Mouse (Mus musculus): ENCODE measurements around the gene Mllt10. TPM values are rescaled to one million over a fixed set of nuclear protein-coding genes. Genes with fewer than 3 reads are reported as not detected.

Mllt10 gene
- polyA plus RNA-seq, 1 experiment from 2014 or later: 26.2 TPM

DNA sequence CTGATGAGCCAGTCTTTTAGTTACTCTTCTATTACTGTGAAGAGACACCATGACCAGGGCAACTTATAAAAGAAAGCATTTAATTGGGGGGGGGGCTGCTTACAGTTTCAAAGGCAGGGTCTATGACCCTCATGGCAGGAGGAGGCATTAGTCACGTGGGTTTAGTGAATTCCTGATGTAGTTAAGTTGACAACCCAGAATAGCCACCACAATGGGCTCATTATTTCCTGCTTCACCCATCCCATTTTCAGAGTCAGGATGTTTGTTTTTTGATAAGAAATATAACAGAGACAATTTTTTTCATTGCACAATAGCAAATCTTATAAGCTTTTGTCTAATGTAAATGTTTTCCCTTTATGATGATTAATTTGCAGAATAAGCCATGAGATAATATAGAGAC is 120.2 kb downstream of the Mllt10 start:
- no peaks in the 10 kb centered on the region for H3K4me1 ChIP-seq (replicated peaks)
- no peak for ATAC-seq (ENCODE audit: insufficient read depth)

DNA sequence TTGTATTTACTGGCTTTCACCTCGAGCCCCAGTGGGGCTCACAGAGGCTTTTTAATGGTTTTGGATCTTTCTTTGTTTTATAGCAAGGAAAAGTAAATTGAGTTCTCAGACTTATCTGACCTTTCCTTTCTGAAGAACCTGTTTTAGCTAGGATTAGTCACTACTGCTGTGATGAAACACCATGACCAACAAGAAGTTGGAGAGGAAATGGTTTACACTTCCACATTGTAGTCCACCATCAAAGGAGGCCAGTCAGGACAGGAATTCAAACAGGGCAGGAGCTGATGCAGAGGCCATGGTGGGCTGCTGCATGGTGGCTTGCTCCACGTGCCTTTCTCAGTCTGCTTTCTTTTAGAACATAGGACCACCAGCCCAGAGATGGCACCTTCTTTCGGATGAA is 121.2 kb downstream of the Mllt10 start:
- WGBS (ENCODE audit: insufficient replicate concordance): 75% methylated on average over 3 of the region's 3 CpGs
- Histone ChIP-seq H3K27me3 (no peaks in the 10 kb centered on the region), H3K9ac (no peak overlapping the region), H3K4me2 (no peak overlapping the region), H3K27ac (replicated peaks) (no peak overlapping the region), H3K9me3 (replicated peaks) (no peaks in the 10 kb centered on the region), H3K4me1 (replicated peaks) (no peaks in the 10 kb centered on the region), H3K4me3 (replicated peaks) (no peak overlapping the region), H3K36me3 (replicated peaks) (peaks cover 49% of the 10 kb centered on the region)
- no peak for ATAC-seq (ENCODE audit: insufficient read depth)

More for the DNA sequence above, 120.2 kb downstream of the Mllt10 start:
- Histone ChIP-seq H3K27ac (replicated peaks) (no peak overlapping the region), H3K36me3 (replicated peaks) (peaks cover 44% of the 10 kb centered on the region), H3K4me2 (no peak overlapping the region), H3K4me3 (replicated peaks) (no peak overlapping the region), H3K27me3 (no peaks in the 10 kb centered on the region), H3K9me3 (replicated peaks) (no peaks in the 10 kb centered on the region), H3K9ac (no peak overlapping the region)
- WGBS (ENCODE audit: insufficient replicate concordance): 49% methylated on average over 1 of the region's 1 CpGs

DNA sequence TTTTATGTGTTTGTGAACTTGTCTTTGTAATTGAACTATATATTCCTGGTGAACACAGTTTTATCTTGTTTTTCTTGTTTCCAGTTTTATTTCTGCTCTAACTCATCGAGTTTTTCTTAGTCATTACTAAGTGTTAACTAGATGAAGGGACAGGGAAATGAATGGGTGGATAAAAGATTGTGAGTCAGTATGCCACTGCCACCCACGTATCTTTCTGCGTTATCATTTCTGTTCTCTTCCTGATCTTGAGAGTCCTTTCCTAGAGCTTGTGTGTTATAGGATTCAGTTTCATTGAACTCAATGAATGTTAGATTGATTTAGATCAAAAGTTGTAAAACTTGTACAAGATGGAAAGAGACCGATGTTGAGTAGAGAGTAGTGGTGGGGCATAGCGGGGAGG is 125.3 kb downstream of the Mllt10 start:
- Histone ChIP-seq H3K27ac (replicated peaks) (no peak overlapping the region), H3K9me3 (replicated peaks) (no peaks in the 10 kb centered on the region), H3K4me2 (no peak overlapping the region), H3K4me1 (replicated peaks) (no peaks in the 10 kb centered on the region), H3K27me3 (no peaks in the 10 kb centered on the region), H3K4me3 (replicated peaks) (no peak overlapping the region), H3K36me3 (replicated peaks) (peaks cover 81% of the 10 kb centered on the region), H3K9ac (no peak overlapping the region)
- WGBS (ENCODE audit: insufficient replicate concordance): 80% methylated on average over 5 of the region's 5 CpGs
- ATAC-seq (ENCODE audit: insufficient read depth): no peak

DNA sequence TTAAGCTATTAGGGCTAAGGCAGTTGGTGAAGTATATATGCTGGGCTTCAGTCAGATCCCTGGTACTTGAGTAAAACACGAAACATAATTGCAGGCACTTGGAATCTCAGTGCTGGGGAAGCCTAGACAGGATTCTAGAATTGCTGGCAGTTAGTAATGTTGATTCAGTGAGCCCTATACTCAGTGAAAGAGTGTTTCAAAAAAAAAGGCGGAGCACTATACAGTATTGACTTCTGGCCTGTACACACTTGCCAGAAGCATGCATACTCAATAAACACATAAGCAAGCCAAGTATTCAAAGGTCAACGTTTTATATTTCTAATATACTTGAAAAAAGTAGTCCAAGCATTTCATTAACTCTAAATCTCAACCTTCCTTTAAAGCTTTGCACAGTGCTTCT is 126.6 kb downstream of the Mllt10 start:
- ATAC-seq (ENCODE audit: insufficient read depth): no peak
- WGBS (ENCODE audit: insufficient replicate concordance): 80% methylated on average over 3 of the region's 3 CpGs
- no peak overlapping the region for H3K4me2 ChIP-seq
- H3K9ac ChIP-seq: no peak overlapping the region
- H3K9me3 ChIP-seq (replicated peaks): no peaks in the 10 kb centered on the region
- H3K36me3 ChIP-seq (replicated peaks): peaks cover 84% of the 10 kb centered on the region
- H3K27me3 ChIP-seq: no peaks in the 10 kb centered on the region
- no peaks in the 10 kb centered on the region for H3K4me1 ChIP-seq (replicated peaks)
- no peak overlapping the region for H3K4me3 ChIP-seq (replicated peaks)
- no peak overlapping the region for H3K27ac ChIP-seq (replicated peaks)

DNA sequence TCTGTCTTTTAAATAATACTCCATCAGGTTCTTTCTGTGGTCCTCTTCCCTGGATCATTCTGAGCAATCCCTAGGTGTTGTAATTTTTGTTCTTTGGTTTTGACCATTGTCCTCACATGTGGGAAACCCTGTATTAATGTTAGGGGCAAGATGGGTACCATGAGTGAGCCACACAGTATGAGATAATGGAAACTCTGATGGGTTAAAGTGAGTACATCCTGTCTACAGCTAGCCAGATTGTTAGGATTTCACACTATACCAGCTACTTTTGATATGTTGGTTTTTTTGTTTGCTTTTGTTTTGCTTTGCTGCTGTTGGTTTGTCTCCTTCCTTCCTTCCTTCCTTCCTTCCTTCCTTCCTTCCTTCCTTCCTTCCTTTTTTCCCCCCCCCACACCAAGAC is 128.0 kb downstream of the Mllt10 start:
- peaks cover 85% of the 10 kb centered on the region for H3K36me3 ChIP-seq (replicated peaks)
- H3K27ac ChIP-seq (replicated peaks): no peak overlapping the region
- no peak overlapping the region for H3K9ac ChIP-seq
- no peak for ATAC-seq (ENCODE audit: insufficient read depth)
- H3K27me3 ChIP-seq: no peaks in the 10 kb centered on the region
- H3K4me2 ChIP-seq: no peak overlapping the region
- H3K9me3 ChIP-seq (replicated peaks): no peaks in the 10 kb centered on the region
- no peak overlapping the region for H3K4me3 ChIP-seq (replicated peaks)
- H3K4me1 ChIP-seq (replicated peaks): no peaks in the 10 kb centered on the region

DNA sequence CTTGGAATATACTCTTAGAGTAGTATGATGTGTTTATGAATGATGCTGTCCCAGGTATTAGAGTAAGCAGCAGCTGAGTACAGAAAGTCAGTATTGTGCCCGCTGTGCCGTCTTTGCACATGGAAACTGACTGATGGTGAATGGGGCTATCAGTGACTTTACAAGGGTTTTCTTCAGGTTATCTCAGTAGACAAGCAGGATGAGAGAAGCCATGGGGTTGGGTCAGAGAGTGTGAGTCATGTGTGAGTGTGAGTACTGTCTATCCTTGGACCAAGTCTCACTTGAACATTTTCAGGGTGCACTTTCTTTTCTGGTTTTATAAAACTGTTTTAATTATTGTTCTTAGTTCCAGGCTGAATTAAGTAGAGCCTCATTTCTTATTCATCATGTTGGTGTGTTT is 133.3 kb downstream of the Mllt10 start:
- Histone ChIP-seq H3K27me3 (no peaks in the 10 kb centered on the region), H3K36me3 (replicated peaks) (peaks cover 77% of the 10 kb centered on the region), H3K4me1 (replicated peaks) (no peaks in the 10 kb centered on the region), H3K4me3 (replicated peaks) (no peak overlapping the region), H3K9ac (no peak overlapping the region), H3K27ac (replicated peaks) (no peak overlapping the region), H3K4me2 (no peak overlapping the region), H3K9me3 (replicated peaks) (no peaks in the 10 kb centered on the region)
- WGBS (ENCODE audit: insufficient replicate concordance): 74% methylated on average over 2 of the region's 2 CpGs
- ATAC-seq (ENCODE audit: insufficient read depth): no peak

DNA sequence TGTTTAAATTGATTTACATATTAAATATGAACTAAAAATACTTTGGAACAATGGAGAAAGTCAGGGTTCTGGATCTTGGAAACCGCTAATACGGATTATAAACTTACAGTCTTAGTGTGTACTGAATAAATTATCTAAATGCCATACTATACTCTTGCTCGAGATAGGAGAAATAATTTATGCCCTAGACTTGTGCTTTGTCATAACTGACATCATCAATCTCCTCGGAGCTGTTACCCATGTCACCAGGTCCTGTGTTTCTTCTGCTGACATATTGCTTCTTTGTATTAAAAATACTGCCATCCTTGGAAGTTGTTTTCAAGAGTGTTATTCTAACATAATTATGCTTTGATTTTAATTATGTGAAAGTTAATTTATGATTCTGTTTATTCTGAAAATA is 140.2 kb downstream of the Mllt10 start:
- Histone ChIP-seq H3K4me3 (replicated peaks) (no peak overlapping the region), H3K4me2 (no peak overlapping the region), H3K9ac (no peak overlapping the region), H3K27me3 (no peaks in the 10 kb centered on the region), H3K4me1 (replicated peaks) (no peaks in the 10 kb centered on the region), H3K9me3 (replicated peaks) (no peaks in the 10 kb centered on the region), H3K36me3 (replicated peaks) (peaks cover 65% of the 10 kb centered on the region), H3K27ac (replicated peaks) (no peak overlapping the region)
- WGBS (ENCODE audit: insufficient replicate concordance): 72% methylated on average over 4 of the region's 4 CpGs
- ATAC-seq (ENCODE audit: insufficient read depth): no peak

DNA sequence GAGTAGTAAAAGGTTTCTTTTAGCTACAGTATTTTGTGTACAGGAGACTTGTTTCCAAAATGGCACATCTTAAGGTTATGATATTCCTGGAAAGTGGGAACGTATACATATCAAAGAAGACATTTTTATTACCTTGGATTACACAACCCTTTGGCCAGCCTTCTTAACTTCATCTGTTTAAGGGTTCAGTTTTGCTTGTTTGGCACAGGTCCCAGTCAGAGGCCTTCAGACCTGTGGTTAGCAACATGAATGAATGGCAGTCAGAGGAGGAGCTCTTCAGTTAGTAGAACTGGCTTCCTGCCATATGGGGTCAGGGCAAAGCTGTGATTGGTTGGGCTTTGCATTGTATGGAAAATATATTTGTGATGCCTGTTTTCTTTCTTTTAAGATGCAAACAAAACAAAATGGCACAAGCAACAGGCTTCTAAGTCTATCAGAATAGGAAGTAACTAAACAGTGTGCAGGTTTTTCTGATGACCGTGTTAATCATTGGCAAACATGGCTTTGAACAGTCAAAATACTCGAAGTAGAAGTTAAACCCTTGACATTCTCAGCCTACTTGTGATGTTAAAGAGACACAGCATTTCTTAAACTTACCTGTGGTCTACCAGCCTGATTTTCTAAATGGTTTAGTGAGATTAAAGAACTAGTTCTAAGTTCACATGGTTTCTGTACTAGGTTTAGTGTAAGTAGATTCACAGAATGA is 140.8 kb downstream of the Mllt10 start:
- no peak overlapping the region for H3K4me2 ChIP-seq
- no peaks in the 10 kb centered on the region for H3K4me1 ChIP-seq (replicated peaks)
- H3K4me3 ChIP-seq (replicated peaks): no peak overlapping the region
- 65% methylated on average over 3 of the region's 3 CpGs for WGBS (ENCODE audit: insufficient replicate concordance)
- no peak for ATAC-seq (ENCODE audit: insufficient read depth)
- H3K27ac ChIP-seq (replicated peaks): no peak overlapping the region
- no peaks in the 10 kb centered on the region for H3K9me3 ChIP-seq (replicated peaks)
- H3K9ac ChIP-seq: no peak overlapping the region
- H3K36me3 ChIP-seq (replicated peaks): peaks cover 66% of the 10 kb centered on the region
- no peaks in the 10 kb centered on the region for H3K27me3 ChIP-seq

DNA sequence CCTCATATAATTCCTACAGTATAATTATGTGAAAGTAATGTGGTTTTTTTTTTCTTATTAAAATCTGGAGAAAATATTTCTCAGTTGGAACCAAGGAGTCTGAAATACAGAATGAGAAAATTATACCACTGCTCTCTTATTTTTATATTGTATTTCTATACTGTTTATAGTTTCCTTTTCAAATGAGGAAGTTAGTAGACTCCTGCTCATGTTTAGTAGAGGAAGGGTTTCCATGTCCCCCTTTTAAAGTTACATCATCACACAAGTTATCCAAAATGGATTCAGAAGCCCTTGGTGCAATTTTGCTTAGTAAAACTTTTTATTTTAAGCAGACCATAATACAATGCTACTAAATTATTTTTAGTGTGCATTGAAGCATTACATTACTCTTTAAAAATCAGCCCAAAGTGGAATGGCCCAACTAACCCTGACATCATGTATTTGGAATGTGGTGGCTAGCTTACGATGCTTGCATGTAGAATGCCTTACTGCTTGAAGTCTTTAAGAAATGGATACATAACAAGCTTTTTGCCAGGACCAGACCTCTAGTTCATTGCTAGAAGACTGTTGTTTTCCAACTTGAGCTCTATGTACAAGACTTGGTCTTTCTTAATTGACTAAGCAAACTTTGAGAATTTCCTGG is 146.9 kb downstream of the Mllt10 start:
- no peak for ATAC-seq (ENCODE audit: insufficient read depth)
- Histone ChIP-seq H3K9me3 (replicated peaks) (no peaks in the 10 kb centered on the region), H3K27ac (replicated peaks) (no peak overlapping the region), H3K9ac (no peak overlapping the region), H3K27me3 (no peaks in the 10 kb centered on the region), H3K4me1 (replicated peaks) (no peaks in the 10 kb centered on the region), H3K4me3 (replicated peaks) (no peak overlapping the region), H3K4me2 (no peak overlapping the region), H3K36me3 (replicated peaks) (peaks cover 78% of the 10 kb centered on the region)
- 96% methylated on average over 1 of the region's 1 CpGs for whole genome bisulfite sequencing (ENCODE audit: insufficient replicate concordance)

DNA sequence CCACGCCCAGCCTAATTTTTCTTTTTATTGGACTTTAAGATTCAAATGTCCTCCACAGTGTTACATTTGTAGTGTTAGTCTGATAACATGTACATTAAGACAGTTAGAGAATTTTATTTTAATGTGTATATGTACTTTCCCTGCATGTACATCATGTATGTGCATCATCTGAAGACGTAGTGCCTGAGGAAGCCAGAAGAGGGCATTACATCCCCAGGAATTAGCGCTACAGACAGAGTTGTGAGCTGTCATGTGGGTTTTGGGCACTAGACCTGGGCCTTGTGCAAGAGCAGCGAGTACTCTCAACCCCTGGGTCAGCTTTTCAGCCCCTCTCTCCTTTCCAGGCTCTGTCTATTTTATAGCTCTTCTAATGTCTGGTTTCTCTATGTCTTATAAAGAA is 147.9 kb downstream of the Mllt10 start:
- Histone ChIP-seq H3K36me3 (replicated peaks) (peaks cover 78% of the 10 kb centered on the region), H3K27ac (replicated peaks) (no peak overlapping the region), H3K9me3 (replicated peaks) (no peaks in the 10 kb centered on the region), H3K4me3 (replicated peaks) (no peak overlapping the region), H3K9ac (no peak overlapping the region), H3K4me2 (no peak overlapping the region), H3K27me3 (no peaks in the 10 kb centered on the region), H3K4me1 (replicated peaks) (no peaks in the 10 kb centered on the region)
- 91% methylated on average over 4 of the region's 4 CpGs for WGBS (ENCODE audit: insufficient replicate concordance)
- no peak for ATAC-seq (ENCODE audit: insufficient read depth)

DNA sequence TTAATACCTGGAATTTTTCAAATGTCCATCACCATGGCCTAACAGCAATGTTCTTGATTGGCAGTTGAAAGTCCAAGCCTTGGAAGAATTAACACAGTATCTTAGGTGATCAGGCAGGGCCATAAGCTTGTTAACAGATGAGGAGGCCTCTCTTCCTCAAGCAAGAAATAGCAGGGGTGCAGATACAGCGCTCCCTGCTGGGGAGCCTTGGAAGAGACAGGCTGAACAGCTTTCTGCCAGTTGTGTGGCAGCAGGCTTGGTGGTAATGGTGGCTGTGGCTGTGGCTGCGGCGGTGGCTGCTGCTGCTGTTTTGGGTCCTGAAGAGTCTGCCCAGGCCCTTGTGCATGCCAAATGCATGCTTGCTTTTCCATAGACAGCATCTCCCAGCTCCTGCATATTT is 150.1 kb downstream of the Mllt10 start:
- no peak overlapping the region for H3K4me2 ChIP-seq
- no peak overlapping the region for H3K4me3 ChIP-seq (replicated peaks)
- H3K36me3 ChIP-seq (replicated peaks): peaks cover 83% of the 10 kb centered on the region
- no peak overlapping the region for H3K27ac ChIP-seq (replicated peaks)
- H3K4me1 ChIP-seq (replicated peaks): no peaks in the 10 kb centered on the region
- no peaks in the 10 kb centered on the region for H3K27me3 ChIP-seq
- 68% methylated on average over 3 of the region's 3 CpGs for WGBS (ENCODE audit: insufficient replicate concordance)
- no peak overlapping the region for H3K9ac ChIP-seq
- no peaks in the 10 kb centered on the region for H3K9me3 ChIP-seq (replicated peaks)
- ATAC-seq (ENCODE audit: insufficient read depth): no peak

DNA sequence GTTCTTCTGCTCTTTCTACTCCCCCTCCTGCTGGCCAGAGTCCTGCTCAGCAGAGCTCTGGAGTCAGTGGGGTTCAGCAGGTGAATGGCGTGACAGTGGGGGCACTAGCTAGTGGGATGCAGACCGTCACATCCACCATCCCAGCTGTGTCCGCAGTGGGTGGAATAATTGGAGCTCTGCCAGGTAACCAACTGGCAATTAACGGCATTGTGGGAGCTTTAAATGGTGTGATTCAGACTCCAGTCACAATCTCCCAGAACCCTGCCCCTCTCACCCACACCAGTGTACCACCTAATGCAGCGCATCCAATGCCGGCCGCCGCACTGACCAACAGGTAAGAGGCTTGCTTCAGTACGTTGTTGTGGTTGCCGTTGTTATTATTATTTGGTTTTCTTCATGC is 151.8 kb downstream of the Mllt10 start:
- H3K9ac ChIP-seq: no peak overlapping the region
- H3K4me2 ChIP-seq: no peak overlapping the region
- 93% methylated on average over 10 of the region's 10 CpGs for WGBS (ENCODE audit: insufficient replicate concordance)
- H3K4me3 ChIP-seq (replicated peaks): no peak overlapping the region
- no peaks in the 10 kb centered on the region for H3K27me3 ChIP-seq
- no peak overlapping the region for H3K27ac ChIP-seq (replicated peaks)
- no peaks in the 10 kb centered on the region for H3K9me3 ChIP-seq (replicated peaks)
- H3K36me3 ChIP-seq (replicated peaks): peaks cover 82% of the 10 kb centered on the region
- no peaks in the 10 kb centered on the region for H3K4me1 ChIP-seq (replicated peaks)
- ATAC-seq (ENCODE audit: insufficient read depth): no peak
